In genomic region chrX:162828783-162829182, GRCm38 (mm10) we compare ENCODE assay signal across 8 mouse cellular contexts. TPM values are rescaled to one million over a fixed set of nuclear protein-coding genes. Genes with fewer than 3 reads are reported as not detected.
DNase-seq lines count a peak whose midpoint lies in the region; ATAC-seq and TF ChIP-seq lines count a peak whose summit lies in the region.

No protein-coding gene starts in this region.

- H3K36me3 ChIP-seq in spleen, adult 2 months (ENCODE audit: control insufficient read depth, insufficient read depth, low read length): no peaks in the 10 kb centered on the region
- H3K36me3 ChIP-seq in hindbrain, embryonic 10.5 days: no peaks in the 10 kb centered on the region
- H3K36me3 ChIP-seq in liver, embryonic 13.5 days: no peaks in the 10 kb centered on the region

- DNase-seq in cerebellum, adult 2 months: no peak
- DNase-seq in cerebellum, postnatal 14 days: no peak
- no peak for DNase-seq in spleen, adult 2 months (ENCODE audit: low read depth in 1 of 2, low spot score in 2 of 2)
- DNase-seq in spleen, postnatal 36 days (ENCODE audit: low spot score in 2 of 2): no peak
- no peak for DNase-seq in hindbrain, embryonic 10.5 days (ENCODE audit: low spot score)
- DNase-seq in liver, embryonic 13.5 days: no peak
- peak; percentile 5 for DNase-seq in right cerebral cortex, postnatal 14 days
- DNase-seq in retina, postnatal 1 day: no peak

- peak overlapping the region; percentile 21; the same call in 1 of the 2 replicates for H3K27ac ChIP-seq in cerebellum, adult 2 months (ENCODE audit: insufficient read depth, low read length)
- H3K27ac ChIP-seq in spleen, adult 2 months (ENCODE audit: insufficient read depth, low read length): peak overlapping the region; percentile 85
- H3K27ac ChIP-seq in hindbrain, embryonic 10.5 days: peak overlapping the region; percentile 84
- peak overlapping the region; percentile 74 for H3K27ac ChIP-seq in liver, embryonic 13.5 days

- no peak for TF ChIP-seq POLR2A in cerebellum, adult 2 months (IDR thresholded peaks at IDR 0.05; ENCODE audit: borderline replicate concordance, insufficient read depth, low read length)
- TF ChIP-seq POLR2A in spleen, adult 2 months (IDR thresholded peaks at IDR 0.05; ENCODE audit: low read depth, low read length): no peak

- TF ChIP-seq CTCF in cerebellum, adult 2 months (IDR thresholded peaks at IDR 0.05; ENCODE audit: borderline replicate concordance, insufficient read depth, low read depth, low read length): no peak
- TF ChIP-seq CTCF in spleen, adult 2 months (IDR thresholded peaks at IDR 0.05; ENCODE audit: extremely low read depth, insufficient read depth, insufficient read length, insufficient replicate concordance): no peak

- H3K27me3 ChIP-seq in cerebellum, adult 2 months (ENCODE audit: control insufficient read depth, insufficient read depth, low read length): no peaks in the 10 kb centered on the region
- no peaks in the 10 kb centered on the region for H3K27me3 ChIP-seq in spleen, adult 2 months (ENCODE audit: control insufficient read depth, insufficient read depth, low read length)
- peaks cover 10% of the 10 kb centered on the region for H3K27me3 ChIP-seq in hindbrain, embryonic 10.5 days (ENCODE audit: insufficient read depth, poor library complexity, severe bottlenecking)
- H3K27me3 ChIP-seq in liver, embryonic 13.5 days: no peaks in the 10 kb centered on the region

- peak overlapping the region; percentile 89 for H3K4me3 ChIP-seq in cerebellum, adult 2 months (replicated peaks; ENCODE audit: insufficient read depth, low read depth, low read length)
- peak overlapping the region; percentile 94 for H3K4me3 ChIP-seq in spleen, adult 2 months (ENCODE audit: extremely low read depth, insufficient read depth, insufficient read length)
- H3K4me3 ChIP-seq in hindbrain, embryonic 10.5 days: peak overlapping the region; percentile 65
- peak overlapping the region; percentile 71 for H3K4me3 ChIP-seq in liver, embryonic 13.5 days (replicated peaks)

- H3K4me2 ChIP-seq in liver, embryonic 13.5 days: peak overlapping the region; percentile 85

- no peaks in the 10 kb centered on the region for H3K4me1 ChIP-seq in cerebellum, adult 2 months (ENCODE audit: control insufficient read depth, insufficient read depth, low read length)
- H3K4me1 ChIP-seq in spleen, adult 2 months (ENCODE audit: control insufficient read depth, insufficient read depth, insufficient read length): no peaks in the 10 kb centered on the region; the same call in 1 of the 2 replicates
- H3K4me1 ChIP-seq in hindbrain, embryonic 10.5 days (replicated peaks): peaks cover 15% of the 10 kb centered on the region
- peaks cover 14% of the 10 kb centered on the region; the same call in 1 of the 2 replicates for H3K4me1 ChIP-seq in liver, embryonic 13.5 days (replicated peaks)

- H3K9ac ChIP-seq in liver, embryonic 13.5 days: peak overlapping the region; percentile 77

- 9% methylated on average over 20 of the region's 20 CpGs for WGBS in cerebellum, adult 2 months
- WGBS in spleen, adult 2 months: 17% methylated on average over 20 of the region's 20 CpGs
- WGBS in hindbrain, embryonic 10.5 days: 17% methylated on average over 20 of the region's 20 CpGs
- 19% methylated on average over 20 of the region's 20 CpGs for WGBS in liver, embryonic 13.5 days (ENCODE audit: insufficient replicate concordance)

- ATAC-seq in liver, embryonic 13.5 days (ENCODE audit: low read depth): no peak; the same call in 1 of the 2 replicates

- H3K9me3 ChIP-seq in hindbrain, embryonic 10.5 days: no peaks in the 10 kb centered on the region
- no peaks in the 10 kb centered on the region for H3K9me3 ChIP-seq in liver, embryonic 13.5 days (replicated peaks)

RNA-seq across cellular contexts. Expression of gene Txlng, which starts 0.5 kb away (rescaled TPM):
- 13.4 and 13.9 TPM in 2 replicates for polyA plus RNA-seq in cerebellum, adult 2 months (2012; rRNA removed)
- 1.3 and 1.8 TPM in 2 replicates for polyA plus RNA-seq in spleen, adult 2 months (2012; rRNA removed)
- 11.2 and 14.2 TPM in 2 replicates for polyA plus RNA-seq in hindbrain, embryonic 10.5 days (2016; fragmentation: Nextera tagmentation; extraction: Ambion mirVana)
- polyA plus RNA-seq in liver, embryonic 13.5 days (2015; fragmentation: Nextera tagmentation; extraction: Ambion mirVana): 8.6 and 10.0 TPM in 2 replicates

RNA-seq across cellular contexts. Expression of gene Syap1, which starts 59.5 kb away (rescaled TPM):
- polyA plus RNA-seq in cerebellum, adult 2 months (2012; rRNA removed): 24.9 and 25.6 TPM in 2 replicates
- polyA plus RNA-seq in spleen, adult 2 months (2012; rRNA removed): 3.7 and 5.0 TPM in 2 replicates
- polyA plus RNA-seq in hindbrain, embryonic 10.5 days (2016; fragmentation: Nextera tagmentation; extraction: Ambion mirVana): 22.0 and 25.7 TPM in 2 replicates
- polyA plus RNA-seq in liver, embryonic 13.5 days (2015; fragmentation: Nextera tagmentation; extraction: Ambion mirVana): 13.2 and 16.8 TPM in 2 replicates

Comparison
In these comparisons a context has a peak if more than half of its experiments do, and no peak if none do; other contexts are left out.
1. H3K27ac ChIP-seq: peak in every context shown above with its lines; median percentile 85 in spleen, adult 2 months; 84 in hindbrain, embryonic 10.5 days; 74 in liver, embryonic 13.5 days; 21 in cerebellum, adult 2 months.